Mouse (Mus musculus) layer of hippocampus, adult 9-11 months (tissue): ENCODE measurements around the gene Cped1.

Experiments used
- DNase-seq: peaks from one replicate; pipeline ENCODE4 v3.0.0; 2022

The Cped1 gene

DNA sequence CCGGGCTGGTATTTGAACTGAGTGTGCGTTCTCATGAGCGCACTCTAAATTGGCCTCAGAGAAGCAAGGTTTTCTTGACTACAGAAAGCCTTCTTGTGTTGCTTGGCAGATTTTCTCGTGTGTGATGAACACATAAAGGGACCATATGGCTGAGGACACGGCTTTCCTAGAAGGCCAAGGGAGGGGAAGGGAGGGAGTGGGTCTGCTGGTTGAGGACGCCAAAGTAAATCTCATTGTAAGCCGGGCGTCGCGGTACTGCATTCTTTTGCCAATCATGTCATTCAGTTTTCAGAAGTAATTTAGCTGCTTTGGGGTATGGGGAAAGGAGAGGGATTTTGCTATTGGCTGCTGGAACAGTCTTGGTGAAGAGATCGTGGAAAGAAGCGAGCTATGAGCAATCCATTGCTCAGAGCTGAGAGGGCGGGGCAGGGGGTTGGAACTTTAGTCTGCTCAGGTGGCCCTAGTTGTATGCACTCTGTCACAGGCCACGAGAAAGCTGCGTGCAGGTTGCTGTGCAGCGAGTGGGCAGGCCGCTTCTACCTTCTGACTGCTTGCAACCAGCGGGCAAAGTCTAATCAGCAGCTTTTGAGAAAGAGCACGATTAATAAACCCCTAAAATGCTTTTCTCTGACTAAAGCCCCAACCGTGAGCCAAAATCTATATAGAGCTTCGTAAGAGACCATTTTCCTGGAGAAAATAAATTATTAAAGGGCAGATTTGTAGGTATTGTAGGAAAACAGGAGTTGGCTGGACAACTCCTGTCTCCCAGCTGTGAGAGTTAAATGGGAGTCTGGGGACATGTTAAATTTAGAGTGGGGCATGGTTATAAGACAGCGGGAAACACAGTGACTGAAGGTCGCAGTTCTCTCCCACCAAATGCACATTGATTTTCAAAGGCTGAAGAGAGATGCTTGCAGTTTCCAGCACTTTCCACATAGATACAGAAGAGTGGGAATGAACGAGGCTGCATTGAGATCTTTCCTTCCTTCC lies 203.9 kb downstream of the Cped1 start:
- no peak for DNase-seq

DNA sequence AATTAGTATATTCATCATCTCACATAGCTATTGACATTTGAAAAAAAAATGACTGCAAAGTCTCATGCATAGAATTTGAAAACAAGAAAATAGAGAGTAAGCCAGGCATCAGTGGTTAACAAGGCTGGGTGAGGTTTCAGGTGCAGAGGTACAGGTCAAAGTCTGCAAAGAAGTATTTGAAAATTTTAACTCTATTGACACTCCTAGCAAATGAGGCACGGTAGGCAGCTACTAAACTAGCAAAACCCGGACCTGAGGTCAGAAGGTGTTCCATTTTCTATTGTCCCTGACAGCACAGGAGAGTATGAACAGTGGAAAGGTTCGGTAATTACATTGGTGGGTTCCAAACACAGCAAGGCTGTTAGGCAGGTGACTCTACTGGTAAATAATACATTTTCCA lies 212.9 kb downstream of the Cped1 start:
- DNase-seq, result no peak

- DNase-seq, result no peak
These were observed 213.8 kb downstream of the Cped1 start for GRCm38 (mm10) chr6:22199473-22199872.

DNA sequence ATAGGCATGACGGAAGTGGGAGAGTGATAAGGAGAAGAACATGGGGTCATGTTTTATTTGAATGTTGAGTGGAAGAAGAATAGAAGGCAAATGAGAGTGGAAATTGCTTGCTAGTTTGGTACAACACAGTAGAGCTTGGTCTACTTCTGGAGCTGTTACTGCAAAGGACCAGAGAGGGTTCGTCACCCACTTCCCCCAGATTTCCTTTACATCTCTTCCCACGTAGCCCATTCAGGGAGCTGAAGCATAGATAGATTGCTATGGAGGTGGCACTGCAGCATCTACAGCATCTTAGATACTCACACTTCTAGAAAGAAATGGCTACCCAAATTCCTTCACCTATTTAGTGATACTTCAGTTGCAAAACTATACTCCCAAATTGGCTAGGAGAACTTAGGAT lies 214.4 kb downstream of the Cped1 start:
- DNase-seq, result no peak

DNA sequence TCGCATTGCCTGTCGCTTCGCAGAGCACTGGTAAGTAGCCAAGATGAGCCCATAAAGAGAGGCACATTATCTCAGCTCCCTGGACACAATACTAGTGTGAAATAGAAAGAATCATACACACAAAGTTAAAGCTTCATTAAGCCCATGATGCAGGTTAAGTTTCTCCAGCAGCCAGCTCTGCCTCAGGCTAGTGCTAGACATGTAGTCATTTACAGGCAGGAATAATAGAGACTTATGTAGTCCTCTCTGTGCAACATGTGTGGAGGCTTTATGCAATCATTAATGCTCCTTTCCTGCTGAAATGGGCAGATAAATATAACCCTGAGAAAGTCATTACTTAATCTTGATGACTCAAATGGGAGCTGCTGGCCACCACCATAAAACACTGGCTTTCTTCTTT lies 216.2 kb downstream of the Cped1 start:
- DNase-seq, result no peak

- no peak for DNase-seq
These were observed 219.5 kb downstream of the Cped1 start for GRCm38 (mm10) chr6:22205030-22205750.

- no peak for DNase-seq
These were observed 220.0 kb downstream of the Cped1 start for GRCm38 (mm10) chr6:22205751-22206121.

DNA sequence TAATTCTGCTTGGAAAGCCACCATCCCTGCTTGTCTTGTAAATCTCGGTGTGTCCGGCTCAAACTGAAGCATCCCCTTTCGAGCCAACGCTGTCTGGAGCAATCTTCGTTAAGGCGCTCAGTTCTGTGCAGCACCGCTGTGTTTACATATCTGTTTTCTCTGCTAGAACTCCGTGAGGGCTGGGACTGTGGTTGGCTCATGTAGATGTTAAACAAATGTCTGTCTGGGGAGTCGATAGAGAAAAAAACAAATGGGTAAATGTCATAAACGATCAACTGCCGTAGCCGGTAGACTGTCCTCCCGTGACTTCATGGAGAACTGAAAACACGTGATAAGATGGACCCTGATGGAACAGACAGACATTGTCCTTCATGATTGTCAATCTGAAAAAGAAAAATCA lies 220.5 kb downstream of the Cped1 start:
- DNase-seq, result no peak

DNA sequence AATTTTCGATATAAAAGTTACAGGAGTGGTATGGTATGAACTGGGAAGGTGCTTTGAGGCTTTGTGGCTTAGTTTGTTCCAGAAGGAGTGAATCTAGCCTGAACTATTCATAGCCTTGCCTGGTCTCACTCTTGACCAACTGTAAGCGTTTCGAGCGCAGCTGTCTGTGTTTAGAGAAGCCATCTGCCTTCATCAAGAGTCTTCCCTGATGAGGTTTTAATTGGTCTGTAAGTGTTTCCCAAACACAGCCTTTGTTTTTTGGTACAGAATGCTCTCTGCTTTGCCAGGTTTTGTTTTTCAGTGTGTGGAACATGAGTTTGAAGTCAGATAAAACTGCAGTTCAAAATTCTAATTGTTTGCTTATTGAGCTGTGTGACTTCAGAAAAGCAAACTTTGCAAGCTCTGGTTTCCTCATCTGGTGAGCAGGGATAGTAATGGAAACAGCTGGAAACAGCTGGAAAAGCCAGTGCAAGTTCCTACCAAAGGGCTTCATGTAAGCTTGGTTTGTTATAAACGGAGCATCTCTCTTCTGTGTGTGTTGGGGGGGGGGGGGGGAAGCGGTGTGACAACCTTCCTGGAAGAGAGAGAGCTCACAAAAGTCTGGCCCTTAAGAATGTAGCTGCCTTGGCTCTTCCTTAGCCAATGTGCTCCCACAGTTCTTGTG lies 221.0 kb downstream of the Cped1 start:
- DNase-seq, result peak; percentile 74

GRCm38 (mm10) chr6:22212158-22212557 lies 226.4 kb downstream of the Cped1 start:
- no peak for DNase-seq

DNA sequence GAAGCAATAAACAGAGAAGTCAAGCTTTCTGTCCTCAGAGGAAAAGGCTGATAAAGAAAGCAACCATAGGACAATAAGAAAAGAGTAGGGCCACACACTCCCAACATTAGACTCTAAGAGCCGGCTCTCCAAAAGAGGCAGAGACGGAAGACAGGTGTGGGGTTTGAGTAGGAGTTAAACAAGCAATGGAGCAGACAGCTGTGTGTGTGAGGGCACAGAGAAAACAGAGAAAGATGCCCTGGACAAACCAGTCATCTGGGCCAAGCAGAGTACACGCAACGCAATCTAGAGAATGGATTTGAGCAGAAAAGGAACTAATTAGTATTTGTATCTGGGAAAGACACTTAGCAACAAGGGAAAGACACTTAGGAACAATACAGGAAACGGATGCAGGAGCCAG lies 227.5 kb downstream of the Cped1 start:
- DNase-seq, result no peak

DNA sequence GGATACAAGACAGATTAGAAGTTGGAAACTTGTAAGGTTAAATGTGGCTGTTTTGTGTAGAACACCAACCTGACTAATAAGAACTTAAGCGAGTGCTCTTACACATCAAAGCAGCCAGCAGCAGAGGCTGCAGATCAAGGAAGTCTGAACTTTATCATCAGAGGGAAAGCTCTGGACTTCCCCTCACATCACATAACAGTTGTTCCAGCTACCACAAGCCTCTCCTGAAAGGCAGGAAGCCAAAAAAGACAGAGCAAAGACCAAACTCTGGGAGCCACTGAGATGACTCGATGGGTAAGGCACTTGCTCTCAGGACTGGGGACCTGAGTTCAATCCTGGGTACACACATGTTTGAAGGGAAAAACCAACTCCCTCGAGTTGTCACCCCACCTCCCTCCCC lies 228.1 kb downstream of the Cped1 start:
- no peak for DNase-seq

DNA sequence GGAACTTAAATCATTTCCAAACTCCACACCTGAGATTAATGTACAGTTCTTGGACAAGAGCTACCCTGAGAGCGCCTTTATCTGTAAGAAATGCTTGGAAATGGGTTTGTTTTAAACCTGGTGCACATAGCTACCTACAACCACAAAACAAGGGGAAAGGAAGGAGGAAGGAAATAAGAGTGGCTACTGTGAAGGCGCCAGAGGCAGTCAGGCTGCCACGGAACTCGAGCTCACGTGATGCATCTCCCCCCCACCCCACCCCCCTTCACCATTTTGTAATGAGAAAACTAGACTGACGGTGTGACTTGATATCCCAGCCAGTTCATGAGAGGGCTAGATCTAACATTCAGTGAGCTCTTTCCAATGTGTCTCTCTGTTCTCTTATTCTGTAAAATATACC lies 228.9 kb downstream of the Cped1 start:
- no peak for DNase-seq

DNA sequence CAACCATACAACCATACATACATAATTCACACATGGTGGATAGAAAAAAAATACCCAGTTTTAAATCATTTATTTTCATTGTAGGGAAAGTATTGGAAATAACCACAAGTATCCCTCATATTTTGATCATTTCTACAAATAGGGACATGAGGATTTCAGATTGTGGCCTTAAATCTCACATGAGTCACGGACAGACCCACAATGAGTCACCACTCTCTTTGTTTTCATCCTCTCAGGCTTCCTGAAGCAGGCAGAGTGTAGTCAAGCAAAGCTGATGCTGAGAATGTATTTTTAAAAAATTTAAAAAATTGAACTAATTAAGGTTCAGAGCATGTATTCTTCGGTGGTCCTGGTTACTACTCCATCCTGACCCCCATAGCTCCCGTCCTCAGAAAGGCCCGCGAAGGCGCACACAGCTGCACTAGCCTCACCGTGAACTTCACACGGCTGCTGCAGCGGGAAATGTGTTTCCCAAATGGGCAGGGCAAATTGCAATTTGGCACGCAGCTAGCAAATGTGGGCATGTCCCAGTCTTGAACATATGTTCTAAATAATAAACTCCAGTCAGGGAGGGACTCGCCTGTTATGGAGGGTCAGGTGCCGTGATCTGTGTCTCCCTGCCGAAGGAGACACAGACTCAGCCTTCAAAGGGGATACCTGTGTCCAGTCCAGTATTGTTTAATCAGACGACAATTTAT lies 230.7 kb downstream of the Cped1 start:
- DNase-seq, result no peak

DNA sequence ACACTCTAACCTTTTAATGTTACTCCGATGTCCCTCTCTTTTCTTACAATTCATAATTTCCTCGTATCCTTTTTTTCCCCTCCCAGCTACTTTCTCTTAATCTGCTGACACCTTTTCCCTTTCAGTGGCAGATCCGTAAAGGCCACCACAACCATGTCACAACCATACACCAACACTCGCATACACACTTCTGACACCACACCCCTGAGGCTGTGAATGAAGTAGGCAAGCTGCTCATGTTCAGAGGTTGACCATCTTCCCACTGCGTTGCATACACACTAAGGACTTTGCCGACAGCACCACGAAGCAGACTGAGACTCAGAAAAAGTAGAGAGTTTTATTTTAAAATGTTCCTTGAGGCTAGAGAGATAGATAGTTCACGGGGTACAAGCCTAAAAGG lies 235.4 kb downstream of the Cped1 start:
- DNase-seq, result no peak

- no peak for DNase-seq
These were observed 236.4 kb downstream of the Cped1 start for GRCm38 (mm10) chr6:22222087-22222486.

- no peak for DNase-seq
These were observed 237.2 kb downstream of the Cped1 start for GRCm38 (mm10) chr6:22222947-22223346.

DNA sequence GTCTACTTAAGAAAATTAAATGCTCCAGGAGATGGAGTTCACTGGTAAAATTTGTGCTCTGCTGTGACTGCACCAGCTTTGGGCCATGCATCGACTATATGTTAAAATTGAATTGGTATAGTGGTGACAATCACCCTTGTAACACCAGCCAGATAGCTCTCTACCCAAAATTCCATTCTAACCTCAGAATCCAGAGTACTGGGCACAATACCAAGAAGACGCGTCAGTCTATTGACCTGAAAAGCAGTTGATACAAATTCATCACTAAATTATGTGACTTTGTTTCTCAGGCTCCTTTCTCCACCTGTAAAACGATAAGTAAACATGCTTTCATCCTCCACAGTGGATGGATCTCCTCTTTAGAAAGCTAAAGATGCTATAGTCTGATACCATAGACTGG lies 238.6 kb downstream of the Cped1 start:
- DNase-seq, result no peak

- DNase-seq, result no peak
These were observed 245.5 kb downstream of the Cped1 start for GRCm38 (mm10) chr6:22231244-22231643.

DNA sequence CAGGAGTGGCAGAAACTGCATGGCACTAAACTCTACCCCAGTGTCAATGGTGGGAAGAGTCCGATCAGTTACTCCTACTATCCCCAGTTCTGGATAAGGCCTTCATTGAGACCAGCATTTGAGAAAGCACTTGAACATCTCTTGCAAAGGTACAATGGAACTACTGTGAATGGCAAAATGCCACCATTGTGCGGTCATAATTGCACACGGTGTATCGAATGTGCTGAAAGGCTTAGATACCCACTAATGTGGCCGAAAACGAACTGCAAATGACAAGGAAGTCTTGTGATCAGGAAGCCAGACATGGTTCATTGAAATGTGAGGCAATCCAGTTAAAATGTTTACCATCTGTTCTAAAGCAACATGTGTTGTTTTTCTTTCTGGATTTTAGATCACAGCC lies 247.8 kb downstream of the Cped1 start:
- DNase-seq, result no peak

- DNase-seq, result no peak
These were observed 249.4 kb downstream of the Cped1 start for GRCm38 (mm10) chr6:22235133-22235532.

GRCm38 (mm10) chr6:22243321-22243720 lies 257.6 kb downstream of the Cped1 start:
- DNase-seq, result no peak

DNA sequence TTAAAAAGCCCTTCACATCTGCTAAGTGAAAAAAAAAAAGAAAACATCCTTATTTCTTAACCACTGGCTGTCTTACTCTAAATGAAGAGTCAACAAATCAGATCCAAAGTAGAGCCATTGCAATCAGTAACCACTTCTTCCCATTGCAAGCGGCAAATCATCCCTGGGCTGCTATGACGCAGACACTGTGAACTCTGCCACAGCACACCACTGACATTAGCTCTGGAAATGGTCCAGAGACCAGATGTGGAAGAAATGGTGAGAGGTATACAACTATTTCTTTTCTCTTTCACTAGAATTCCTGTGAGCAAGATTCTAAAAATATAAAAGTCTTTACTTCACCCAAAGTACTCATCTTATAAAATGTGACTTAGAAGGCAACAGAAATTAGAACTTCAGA lies 261.0 kb downstream of the Cped1 start:
- DNase-seq, result no peak
